Comparison of ENCODE assay signal across 17 mouse cellular contexts in genomic region chr1:34069514-34070290, GRCm38 (mm10).
"Had no signal": no experiment of that assay in that cellular context is flagged by ENCODE, and none has a peak within 500 bp of the region (broad histone marks: within the 10 kb centered on the region; RNA-seq: fewer than 3 reads in every experiment).

No protein-coding gene starts in this region.

- H3K27ac ChIP-seq: midbrain, embryonic 10.5 days; midbrain, embryonic 13.5 days; neural tube, embryonic 13.5 days; neural tube, embryonic 15.5 days had no signal

- H3K9ac ChIP-seq: lung, embryonic 14.5 days; midbrain, embryonic 13.5 days; neural tube, embryonic 13.5 days; neural tube, embryonic 15.5 days had no signal

- H3K9me3 ChIP-seq: midbrain, embryonic 10.5 days; midbrain, embryonic 13.5 days; neural tube, embryonic 13.5 days; neural tube, embryonic 15.5 days had no signal

- DNase-seq: lung, adult 18-20 months; lung, embryonic 14.5 days; lung, postnatal 10 days; lung, postnatal 4 days; retina, postnatal 1 day; right cerebral cortex, adult 18-20 months; right cerebral cortex, postnatal 25 days; right cerebral cortex, postnatal 4 days; spleen, adult 18-20 months; thymus, adult 18-20 months; thymus, postnatal 25 days had no signal

- H3K36me3 ChIP-seq: midbrain, embryonic 10.5 days; midbrain, embryonic 13.5 days; neural tube, embryonic 13.5 days; neural tube, embryonic 15.5 days had no signal

- H3K27me3 ChIP-seq: midbrain, embryonic 13.5 days; neural tube, embryonic 13.5 days; neural tube, embryonic 15.5 days had no signal

- H3K4me2 ChIP-seq: lung, embryonic 14.5 days; midbrain, embryonic 13.5 days; neural tube, embryonic 13.5 days; neural tube, embryonic 15.5 days had no signal

- ATAC-seq: midbrain, embryonic 13.5 days; midbrain, embryonic 16.5 days had no signal

- H3K4me3 ChIP-seq: midbrain, embryonic 10.5 days; midbrain, embryonic 13.5 days; myocyte; neural tube, embryonic 13.5 days; neural tube, embryonic 15.5 days had no signal
